Mouse (Mus musculus) G1E (cell line): Measurements from ENCODE around the gene Anxa3.

Experiments used
- CTCF ChIP-seq: IDR thresholded peaks from 2 replicates; pipeline ENCODE4 v1.5.1; 2012; ENCODE audit warnings: low read depth, low read length, inconsistent platforms, mixed read lengths
- GATA1 ChIP-seq: IDR thresholded peaks from 2 replicates; pipeline ENCODE4 v1.6.1; 2012; ENCODE audit warnings: borderline replicate concordance, low read length, inconsistent platforms, mixed read lengths
- GATA2 ChIP-seq: IDR thresholded peaks from 2 replicates; pipeline ENCODE4 v1.6.1; 2012; ENCODE audit warnings: low read depth, low read length, inconsistent platforms, borderline replicate concordance
- POLR2AphosphoS5 ChIP-seq: IDR thresholded peaks from 2 replicates; pipeline ENCODE4 v1.6.1; 2012; ENCODE audit warnings: low read depth, low read length, inconsistent platforms; ENCODE audit not compliant: insufficient replicate concordance

GRCm38 (mm10) chr5:96847986-96848385 lies 54.8 kb downstream of the Anxa3 start:
- no peak for TF ChIP-seq CTCF
- TF ChIP-seq POLR2AphosphoS5 = no peak
- TF ChIP-seq GATA2 = no peak
- no peak for TF ChIP-seq GATA1
